Mouse (Mus musculus): ENCODE measurements around the gene Usp10. TPM values are rescaled to one million over a fixed set of nuclear protein-coding genes. Genes with fewer than 3 reads are reported as not detected.

The Usp10 gene
- polyA plus RNA-seq, 1 experiment from 2014 or later, result 130 TPM

GRCm38 (mm10) chr8:119984085-119984484, 73.9 kb downstream of the Usp10 start:
- H3K36me3 ChIP-seq (ENCODE audit: control insufficient read depth, insufficient read depth, low read length), result no peaks in the 10 kb centered on the region
- ATAC-seq (ENCODE audit: low FRiP score), result no peak

GRCm38 (mm10) chr8:119986174-119986573, 76.0 kb downstream of the Usp10 start:
- Histone ChIP-seq H3K9me3 (ENCODE audit: control insufficient read depth, low read length) (no peaks in the 10 kb centered on the region), H3K4me2 (replicated peaks; ENCODE audit: low read depth, low read length) (no peak overlapping the region), H3K4me1 (replicated peaks; ENCODE audit: control insufficient read depth, insufficient read depth, low read length) (no peaks in the 10 kb centered on the region), H3K9ac (ENCODE audit: low read depth, low read length) (no peak overlapping the region), H3K4me3 (ENCODE audit: low read depth, low read length) (no peak overlapping the region), H3K36me3 (ENCODE audit: control insufficient read depth, insufficient read depth, low read length) (no peaks in the 10 kb centered on the region), H3K27ac (ENCODE audit: low read depth, low read length) (no peak overlapping the region), H3K27me3 (ENCODE audit: control insufficient read depth, insufficient read depth, low read length) (peaks cover 2% of the 10 kb centered on the region; the same call in 1 of the 2 replicates)
- DNase-seq (ENCODE audit: low spot score) (no peak), ATAC-seq (ENCODE audit: low FRiP score) (no peak)
- WGBS, result 80% methylated on average over 5 of the region's 5 CpGs

More at GRCm38 (mm10) chr8:119984085-119984484, 73.9 kb downstream of the Usp10 start:
- Histone ChIP-seq H3K27ac (ENCODE audit: low read depth, low read length) (no peak overlapping the region), H3K4me2 (replicated peaks; ENCODE audit: low read depth, low read length) (no peak overlapping the region), H3K9ac (ENCODE audit: low read depth, low read length) (no peak overlapping the region), H3K27me3 (ENCODE audit: control insufficient read depth, insufficient read depth, low read length) (no peaks in the 10 kb centered on the region), H3K9me3 (ENCODE audit: control insufficient read depth, low read length) (no peaks in the 10 kb centered on the region), H3K4me3 (ENCODE audit: low read depth, low read length) (no peak overlapping the region), H3K4me1 (replicated peaks; ENCODE audit: control insufficient read depth, insufficient read depth, low read length) (no peaks in the 10 kb centered on the region)
- no peak for DNase-seq (ENCODE audit: low spot score)

GRCm38 (mm10) chr8:119988087-119988486, 77.9 kb downstream of the Usp10 start:
- no peak for ATAC-seq (ENCODE audit: low FRiP score)
- 73% methylated on average over 15 of the region's 15 CpGs for WGBS
- Histone ChIP-seq H3K4me1 (replicated peaks; ENCODE audit: control insufficient read depth, insufficient read depth, low read length) (0 out of 2 replicates have a peak, but pooled peaks cover 3% of the 10 kb centered on the region), H3K4me2 (replicated peaks; ENCODE audit: low read depth, low read length) (no peak overlapping the region), H3K27ac (ENCODE audit: low read depth, low read length) (no peak overlapping the region), H3K9me3 (ENCODE audit: control insufficient read depth, low read length) (no peaks in the 10 kb centered on the region), H3K27me3 (ENCODE audit: control insufficient read depth, insufficient read depth, low read length) (peaks cover 13% of the 10 kb centered on the region), H3K9ac (ENCODE audit: low read depth, low read length) (no peak overlapping the region), H3K36me3 (ENCODE audit: control insufficient read depth, insufficient read depth, low read length) (no peaks in the 10 kb centered on the region), H3K4me3 (ENCODE audit: low read depth, low read length) (no peak overlapping the region)
- no peak for DNase-seq (ENCODE audit: low spot score)

DNA sequence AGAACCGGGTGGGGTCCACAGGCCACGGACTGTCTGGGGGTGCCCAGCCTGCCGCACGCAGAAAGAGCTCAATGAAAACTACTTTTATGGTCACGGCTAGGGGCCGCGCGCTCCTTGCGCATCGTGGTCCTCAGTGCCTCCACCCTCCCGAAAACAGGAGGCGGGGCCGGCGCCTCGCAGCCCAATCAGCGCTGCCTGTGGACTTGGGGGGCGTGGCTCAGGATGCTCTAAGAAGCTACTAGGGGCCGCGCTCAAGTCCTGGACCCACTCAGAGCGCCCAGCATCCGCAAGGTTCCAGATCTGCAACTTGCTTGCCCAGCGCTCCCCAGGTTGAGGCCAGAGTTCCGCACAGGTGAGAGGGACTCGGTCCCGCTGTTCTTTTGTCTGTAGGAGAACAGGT, 82.1 kb downstream of the Usp10 start, which contains the start of gene Crispld2:
Crispld2 (plus strand) TSS at position 190 of the 400 bp plus-strand sequence.
- Histone ChIP-seq H3K27me3 (ENCODE audit: control insufficient read depth, insufficient read depth, low read length) (peaks cover 22% of the 10 kb centered on the region), H3K4me2 (replicated peaks; ENCODE audit: low read depth, low read length) (peak within 1 kb of the TSS; percentile 42), H3K36me3 (ENCODE audit: control insufficient read depth, insufficient read depth, low read length) (no peaks in the 10 kb centered on the region), H3K4me3 (ENCODE audit: low read depth, low read length) (peak within 1 kb of the TSS; percentile 26), H3K9ac (ENCODE audit: low read depth, low read length) (no peak within 1 kb of the TSS), H3K27ac (ENCODE audit: low read depth, low read length) (no peak within 1 kb of the TSS), H3K9me3 (ENCODE audit: control insufficient read depth, low read length) (no peaks in the 10 kb centered on the region), H3K4me1 (replicated peaks; ENCODE audit: control insufficient read depth, insufficient read depth, low read length) (peaks cover 3% of the 10 kb centered on the region; the same call in 1 of the 2 replicates)
- WGBS, result 0% methylated on average over 25 of the region's 25 CpGs
- DNase-seq (ENCODE audit: low spot score) (peak; percentile 92), ATAC-seq (ENCODE audit: low FRiP score) (peak; percentile 88)

GRCm38 (mm10) chr8:119994114-119994513, 84.0 kb downstream of the Usp10 start:
- Histone ChIP-seq H3K4me3 (ENCODE audit: low read depth, low read length) (no peak overlapping the region), H3K36me3 (ENCODE audit: control insufficient read depth, insufficient read depth, low read length) (no peaks in the 10 kb centered on the region), H3K27me3 (ENCODE audit: control insufficient read depth, insufficient read depth, low read length) (peaks cover 22% of the 10 kb centered on the region), H3K9me3 (ENCODE audit: control insufficient read depth, low read length) (no peaks in the 10 kb centered on the region), H3K4me1 (replicated peaks; ENCODE audit: control insufficient read depth, insufficient read depth, low read length) (peaks cover 3% of the 10 kb centered on the region; the same call in 1 of the 2 replicates), H3K27ac (ENCODE audit: low read depth, low read length) (no peak overlapping the region), H3K4me2 (replicated peaks; ENCODE audit: low read depth, low read length) (no peak overlapping the region), H3K9ac (ENCODE audit: low read depth, low read length) (no peak overlapping the region)
- 69% methylated on average over 7 of the region's 7 CpGs for WGBS
- no peak for ATAC-seq (ENCODE audit: low FRiP score)
- DNase-seq (ENCODE audit: low spot score), result no peak

- Histone ChIP-seq H3K4me1 (replicated peaks; ENCODE audit: control insufficient read depth, insufficient read depth, low read length) (peaks cover 3% of the 10 kb centered on the region; the same call in 1 of the 2 replicates), H3K27ac (ENCODE audit: low read depth, low read length) (no peak overlapping the region), H3K9ac (ENCODE audit: low read depth, low read length) (no peak overlapping the region), H3K4me3 (ENCODE audit: low read depth, low read length) (no peak overlapping the region), H3K27me3 (ENCODE audit: control insufficient read depth, insufficient read depth, low read length) (peaks cover 22% of the 10 kb centered on the region), H3K9me3 (ENCODE audit: control insufficient read depth, low read length) (no peaks in the 10 kb centered on the region), H3K4me2 (replicated peaks; ENCODE audit: low read depth, low read length) (no peak overlapping the region), H3K36me3 (ENCODE audit: control insufficient read depth, insufficient read depth, low read length) (no peaks in the 10 kb centered on the region)
- no peak for DNase-seq (ENCODE audit: low spot score)
- WGBS, result 57% methylated on average over 6 of the region's 6 CpGs
- no peak for ATAC-seq (ENCODE audit: low FRiP score)
These were observed 84.4 kb downstream of the Usp10 start for GRCm38 (mm10) chr8:119994556-119994955.

GRCm38 (mm10) chr8:119997266-119997665, 87.1 kb downstream of the Usp10 start:
- no peak for ATAC-seq (ENCODE audit: low FRiP score)
- no peak overlapping the region for H3K27ac ChIP-seq (ENCODE audit: low read depth, low read length)
- 82% methylated on average over 4 of the region's 4 CpGs for WGBS
- H3K36me3 ChIP-seq (ENCODE audit: control insufficient read depth, insufficient read depth, low read length), result no peaks in the 10 kb centered on the region
- H3K9me3 ChIP-seq (ENCODE audit: control insufficient read depth, low read length), result no peaks in the 10 kb centered on the region
- no peak overlapping the region for H3K4me2 ChIP-seq (replicated peaks; ENCODE audit: low read depth, low read length)
- no peak overlapping the region for H3K4me3 ChIP-seq (ENCODE audit: low read depth, low read length)
- peaks cover 13% of the 10 kb centered on the region for H3K27me3 ChIP-seq (ENCODE audit: control insufficient read depth, insufficient read depth, low read length)
- no peak overlapping the region for H3K9ac ChIP-seq (ENCODE audit: low read depth, low read length)
- H3K4me1 ChIP-seq (replicated peaks; ENCODE audit: control insufficient read depth, insufficient read depth, low read length), result peaks cover 3% of the 10 kb centered on the region; the same call in 1 of the 2 replicates
- no peak for DNase-seq (ENCODE audit: low spot score)

GRCm38 (mm10) chr8:120000461-120000860, 90.3 kb downstream of the Usp10 start:
- Histone ChIP-seq H3K9me3 (ENCODE audit: control insufficient read depth, low read length) (no peaks in the 10 kb centered on the region), H3K36me3 (ENCODE audit: control insufficient read depth, insufficient read depth, low read length) (no peaks in the 10 kb centered on the region), H3K4me1 (replicated peaks; ENCODE audit: control insufficient read depth, insufficient read depth, low read length) (no peaks in the 10 kb centered on the region), H3K4me3 (ENCODE audit: low read depth, low read length) (no peak overlapping the region), H3K27me3 (ENCODE audit: control insufficient read depth, insufficient read depth, low read length) (no peaks in the 10 kb centered on the region), H3K27ac (ENCODE audit: low read depth, low read length) (no peak overlapping the region), H3K4me2 (replicated peaks; ENCODE audit: low read depth, low read length) (no peak overlapping the region), H3K9ac (ENCODE audit: low read depth, low read length) (no peak overlapping the region)
- WGBS, result 74% methylated on average over 8 of the region's 8 CpGs
- ATAC-seq (ENCODE audit: low FRiP score) (no peak), DNase-seq (ENCODE audit: low spot score) (no peak)

- no peaks in the 10 kb centered on the region for H3K4me1 ChIP-seq (replicated peaks; ENCODE audit: control insufficient read depth, insufficient read depth, low read length)
- no peak overlapping the region for H3K4me2 ChIP-seq (replicated peaks; ENCODE audit: low read depth, low read length)
- ATAC-seq (ENCODE audit: low FRiP score), result no peak
- H3K9me3 ChIP-seq (ENCODE audit: control insufficient read depth, low read length), result no peaks in the 10 kb centered on the region
- no peaks in the 10 kb centered on the region for H3K27me3 ChIP-seq (ENCODE audit: control insufficient read depth, insufficient read depth, low read length)
- no peaks in the 10 kb centered on the region for H3K36me3 ChIP-seq (ENCODE audit: control insufficient read depth, insufficient read depth, low read length)
- 68% methylated on average over 7 of the region's 7 CpGs for WGBS
- no peak overlapping the region for H3K4me3 ChIP-seq (ENCODE audit: low read depth, low read length)
- H3K27ac ChIP-seq (ENCODE audit: low read depth, low read length), result no peak overlapping the region
- no peak overlapping the region for H3K9ac ChIP-seq (ENCODE audit: low read depth, low read length)
- DNase-seq (ENCODE audit: low spot score), result peak; percentile 37
These were observed 91.6 kb downstream of the Usp10 start for GRCm38 (mm10) chr8:120001712-120002111.

All from hindbrain, embryonic 11.5 days (tissue).